Mouse (Mus musculus): Measurements from ENCODE around the gene Smad3. TPM values are rescaled to one million over a fixed set of nuclear protein-coding genes. Genes with fewer than 3 reads are reported as not detected.

The Smad3 gene
- total and polyA plus RNA-seq, 2 experiments from 2014 or later, result 7.5 to 34.0 TPM

DNA sequence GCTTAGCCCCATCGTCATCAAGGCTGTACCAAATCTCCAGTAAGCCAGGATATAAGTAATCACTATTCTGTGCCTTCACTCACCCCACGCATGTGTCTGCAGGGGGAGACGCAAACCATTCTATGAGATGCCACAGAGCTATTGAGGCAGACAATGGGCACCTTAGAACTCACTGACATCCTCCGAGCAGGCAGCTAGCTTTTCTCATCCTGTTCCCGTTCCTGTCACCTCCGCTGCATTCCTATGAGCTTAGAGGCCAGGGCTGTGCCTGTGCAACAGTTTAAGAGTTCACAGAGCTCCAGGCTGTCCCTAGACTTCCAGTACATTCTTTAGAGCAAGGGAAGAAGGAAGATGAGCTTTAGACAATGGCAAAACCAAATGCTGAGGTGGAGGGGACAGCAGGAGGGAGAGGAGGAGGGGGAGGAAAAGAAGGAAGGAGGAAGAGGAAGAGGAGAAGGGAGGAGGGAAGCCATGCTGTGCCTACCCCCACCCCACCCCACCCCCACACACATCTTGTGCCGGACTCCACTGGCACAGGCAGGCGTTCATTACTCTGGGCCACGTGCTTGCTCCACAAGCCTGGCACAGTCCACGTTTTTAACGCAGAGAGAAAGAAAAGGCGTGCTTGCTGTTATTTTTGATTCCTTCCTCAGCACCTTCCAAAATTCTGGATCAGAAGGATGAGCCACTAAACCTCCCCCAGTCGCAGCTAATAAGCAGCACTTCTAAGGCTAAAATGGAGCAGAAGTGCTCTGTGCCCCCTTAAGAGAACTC, 14.7 kb downstream of the Smad3 start:
- Histone ChIP-seq H3K4me1 (ENCODE audit: insufficient read depth, low read length) (peaks cover 24% of the 10 kb centered on the region; the same call in 1 of the 2 replicates), H3K4me3 (ENCODE audit: low read length) (no peak overlapping the region), H3K9me3 (ENCODE audit: low read length) (no peaks in the 10 kb centered on the region), H3K27me3 (ENCODE audit: insufficient read depth, low read length) (no peaks in the 10 kb centered on the region), H3K9ac (replicated peaks; ENCODE audit: low read length) (no peak overlapping the region), H3K36me3 (ENCODE audit: insufficient read depth, low read length) (no peaks in the 10 kb centered on the region; the same call in 1 of the 2 replicates), H3K4me2 (ENCODE audit: low read depth, low read length) (no peak overlapping the region), H3K27ac (0 out of 2 replicates have a peak overlapping the region, but pooled peaks have one; percentile 0)
- 34% methylated on average over 13 of the region's 13 CpGs for WGBS
- ATAC-seq (no peak), DNase-seq (ENCODE audit: low spot score) (no peak)
- TF ChIP-seq CTCF (IDR thresholded peaks at IDR 0.05; ENCODE audit: low read depth), result no peak

GRCm38 (mm10) chr9:63742318-63742717, 15.5 kb downstream of the Smad3 start:
- ATAC-seq (no peak), DNase-seq (ENCODE audit: low spot score) (no peak)
- Histone ChIP-seq H3K27me3 (ENCODE audit: insufficient read depth, low read length) (no peaks in the 10 kb centered on the region), H3K4me3 (ENCODE audit: low read length) (no peak overlapping the region), H3K36me3 (ENCODE audit: insufficient read depth, low read length) (no peaks in the 10 kb centered on the region; the same call in 1 of the 2 replicates), H3K9me3 (ENCODE audit: low read length) (no peaks in the 10 kb centered on the region), H3K4me1 (ENCODE audit: insufficient read depth, low read length) (peaks cover 24% of the 10 kb centered on the region; the same call in 1 of the 2 replicates), H3K4me2 (ENCODE audit: low read depth, low read length) (no peak overlapping the region), H3K9ac (replicated peaks; ENCODE audit: low read length) (no peak overlapping the region), H3K27ac (no peak overlapping the region)
- 36% methylated on average over 3 of the region's 3 CpGs for WGBS
- TF ChIP-seq CTCF (IDR thresholded peaks at IDR 0.05; ENCODE audit: low read depth), result no peak

GRCm38 (mm10) chr9:63741792-63742191, 16.0 kb downstream of the Smad3 start:
- WGBS, result 72% methylated on average over 6 of the region's 6 CpGs
- no peak overlapping the region for H3K27ac ChIP-seq
- no peaks in the 10 kb centered on the region for H3K27me3 ChIP-seq (ENCODE audit: insufficient read depth, low read length)
- no peak for DNase-seq (ENCODE audit: low spot score)
- H3K4me1 ChIP-seq (ENCODE audit: insufficient read depth, low read length), result peaks cover 24% of the 10 kb centered on the region; the same call in 1 of the 2 replicates
- no peaks in the 10 kb centered on the region; the same call in 1 of the 2 replicates for H3K36me3 ChIP-seq (ENCODE audit: insufficient read depth, low read length)
- H3K4me2 ChIP-seq (ENCODE audit: low read depth, low read length), result no peak overlapping the region
- no peak for ATAC-seq
- H3K9me3 ChIP-seq (ENCODE audit: low read length), result no peaks in the 10 kb centered on the region
- TF ChIP-seq CTCF (IDR thresholded peaks at IDR 0.05; ENCODE audit: low read depth), result no peak
- H3K9ac ChIP-seq (replicated peaks; ENCODE audit: low read length), result no peak overlapping the region
- H3K4me3 ChIP-seq (ENCODE audit: low read length), result no peak overlapping the region

DNA sequence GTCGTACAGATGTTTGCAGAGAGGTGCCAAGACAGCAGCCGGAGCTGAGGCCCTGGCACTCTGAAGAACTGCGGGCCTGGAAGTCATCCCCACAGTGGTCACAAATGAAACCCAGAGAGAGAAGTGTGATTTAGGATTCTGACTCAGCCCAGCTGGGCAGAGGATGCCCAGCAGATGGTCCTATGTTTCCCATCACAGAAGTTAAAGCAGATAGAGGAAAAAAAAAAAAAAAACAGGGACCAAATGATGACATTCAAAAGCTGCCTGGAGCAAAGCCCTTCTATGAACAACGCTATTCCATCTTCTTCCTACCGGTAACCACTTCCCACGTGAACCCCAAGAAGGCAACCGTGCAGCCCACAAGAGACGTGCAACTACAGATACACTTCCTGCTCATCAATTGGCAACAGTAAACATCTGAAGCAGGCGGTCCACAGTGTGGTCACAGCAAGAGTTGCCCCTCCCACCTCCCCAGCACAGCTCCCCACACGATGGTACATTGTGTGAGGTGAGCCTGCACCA, 17.4 kb downstream of the Smad3 start:
- H3K4me3 ChIP-seq (ENCODE audit: low read length), result no peak overlapping the region
- no peak for ATAC-seq
- no peak for TF ChIP-seq CTCF (IDR thresholded peaks at IDR 0.05; ENCODE audit: low read depth)
- no peaks in the 10 kb centered on the region for H3K27me3 ChIP-seq (ENCODE audit: insufficient read depth, low read length)
- WGBS, result 78% methylated on average over 10 of the region's 10 CpGs
- H3K4me2 ChIP-seq (ENCODE audit: low read depth, low read length), result no peak overlapping the region
- 0 out of 2 replicates have a peak, but pooled peaks cover 18% of the 10 kb centered on the region for H3K4me1 ChIP-seq (ENCODE audit: insufficient read depth, low read length)
- no peak overlapping the region for H3K27ac ChIP-seq
- H3K9me3 ChIP-seq (ENCODE audit: low read length), result no peaks in the 10 kb centered on the region
- no peak overlapping the region for H3K9ac ChIP-seq (replicated peaks; ENCODE audit: low read length)
- no peak for DNase-seq (ENCODE audit: low spot score)
- no peaks in the 10 kb centered on the region; the same call in 1 of the 2 replicates for H3K36me3 ChIP-seq (ENCODE audit: insufficient read depth, low read length)

GRCm38 (mm10) chr9:63738830-63739229, 19.0 kb downstream of the Smad3 start:
- Histone ChIP-seq H3K4me1 (ENCODE audit: insufficient read depth, low read length) (0 out of 2 replicates have a peak, but pooled peaks cover 18% of the 10 kb centered on the region), H3K9me3 (ENCODE audit: low read length) (no peaks in the 10 kb centered on the region), H3K27ac (no peak overlapping the region), H3K4me3 (ENCODE audit: low read length) (no peak overlapping the region), H3K36me3 (ENCODE audit: insufficient read depth, low read length) (no peaks in the 10 kb centered on the region; the same call in 1 of the 2 replicates), H3K4me2 (ENCODE audit: low read depth, low read length) (no peak overlapping the region), H3K27me3 (ENCODE audit: insufficient read depth, low read length) (no peaks in the 10 kb centered on the region), H3K9ac (replicated peaks; ENCODE audit: low read length) (no peak overlapping the region)
- whole genome bisulfite sequencing, result 66% methylated on average over 11 of the region's 11 CpGs
- ATAC-seq (no peak), DNase-seq (ENCODE audit: low spot score) (no peak)
- no peak for TF ChIP-seq CTCF (IDR thresholded peaks at IDR 0.05; ENCODE audit: low read depth)

DNA sequence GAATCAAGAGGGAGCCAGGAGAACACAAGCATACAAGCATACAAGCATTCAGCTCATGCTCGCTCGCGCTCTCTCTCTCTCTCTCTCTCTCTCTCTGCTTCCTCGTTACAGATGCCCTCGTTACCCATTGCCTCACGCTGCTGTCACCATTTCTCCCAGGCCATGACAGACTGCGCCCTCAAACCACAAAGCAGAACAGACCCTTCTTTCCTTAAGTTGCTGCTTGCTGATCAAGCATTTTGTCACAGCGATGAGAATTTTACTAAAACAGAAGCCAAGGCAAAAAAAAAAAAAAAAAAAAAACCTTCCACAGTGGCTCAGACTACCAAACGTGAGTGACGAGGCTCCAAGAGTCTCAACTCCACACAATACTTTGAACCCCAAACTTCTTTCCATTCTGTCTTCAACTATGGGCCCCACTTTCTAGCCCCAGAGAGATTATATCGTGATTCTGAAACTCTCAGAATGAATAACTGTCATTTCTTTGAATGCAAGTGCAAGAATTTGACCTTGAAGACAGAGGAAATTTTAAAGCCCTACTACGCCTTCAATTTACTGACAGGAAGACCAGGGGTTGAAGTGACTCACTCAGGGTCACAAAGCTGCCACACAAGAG, 19.6 kb downstream of the Smad3 start:
- no peak overlapping the region for H3K27ac ChIP-seq

More for the DNA sequence above, 19.6 kb downstream of the Smad3 start:
- DNase-seq (ENCODE audit: low spot score), result no peak
- Histone ChIP-seq H3K36me3 (ENCODE audit: insufficient read depth, low read length) (no peaks in the 10 kb centered on the region; the same call in 1 of the 2 replicates), H3K4me3 (ENCODE audit: low read length) (no peak overlapping the region), H3K4me1 (ENCODE audit: insufficient read depth, low read length) (0 out of 2 replicates have a peak, but pooled peaks cover 15% of the 10 kb centered on the region), H3K27me3 (ENCODE audit: insufficient read depth, low read length) (no peaks in the 10 kb centered on the region), H3K9ac (replicated peaks; ENCODE audit: low read length) (no peak overlapping the region), H3K4me2 (ENCODE audit: low read depth, low read length) (no peak overlapping the region), H3K9me3 (ENCODE audit: low read length) (no peaks in the 10 kb centered on the region)
- TF ChIP-seq CTCF (IDR thresholded peaks at IDR 0.05; ENCODE audit: low read depth), result no peak
- WGBS, result 78% methylated on average over 12 of the region's 12 CpGs
- no peak for ATAC-seq
